Mouse (Mus musculus): ENCODE measurements around the gene Kitl.

Kitl gene

GRCm38 (mm10) chr10:100124452-100124851 is 109.0 kb downstream of the Kitl start:
- no peak for DNase-seq (ENCODE audit: low spot score)

- no peak for DNase-seq (ENCODE audit: low spot score)
These were observed 112.7 kb downstream of the Kitl start for GRCm38 (mm10) chr10:100127837-100128743.

DNA sequence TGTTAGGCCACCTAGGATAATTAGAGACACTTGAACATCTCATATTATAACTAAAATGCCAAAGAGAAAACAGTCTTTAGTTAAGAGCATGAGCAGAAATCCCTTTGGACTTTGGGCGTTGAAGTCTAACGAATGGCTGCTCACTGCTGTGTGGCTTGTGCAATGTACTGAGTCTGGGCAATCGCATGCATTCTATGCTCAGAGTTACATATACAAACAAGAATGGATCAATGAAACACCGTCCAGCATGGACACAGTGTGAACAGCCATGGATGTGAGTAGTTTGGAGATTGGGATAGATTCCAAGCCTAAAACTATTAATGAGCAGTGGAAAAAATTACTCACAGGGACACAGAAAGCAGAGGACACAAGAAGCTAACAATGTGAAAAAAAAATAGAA is 116.2 kb downstream of the Kitl start:
- DNase-seq (ENCODE audit: low spot score): no peak

DNA sequence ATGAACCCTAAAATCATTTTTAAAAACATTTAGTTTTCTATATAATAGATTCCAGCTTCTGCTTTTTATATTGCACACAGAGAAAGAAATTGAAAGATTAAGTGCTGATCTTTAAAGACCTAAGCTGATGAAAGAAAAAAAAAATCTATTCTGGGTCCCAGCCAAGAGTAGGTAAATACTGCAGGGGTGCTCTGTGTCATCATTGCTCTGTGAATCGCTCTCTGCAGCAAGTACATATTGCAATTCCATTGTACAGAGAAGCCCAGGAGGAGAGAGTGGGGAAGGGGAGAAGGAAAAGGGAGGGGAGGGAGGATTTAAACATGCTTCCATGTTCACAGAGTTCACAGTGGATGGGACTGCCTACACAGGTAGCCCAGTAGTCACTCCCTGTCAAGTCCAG is 116.9 kb downstream of the Kitl start:
- no peak for DNase-seq (ENCODE audit: low spot score)

GRCm38 (mm10) chr10:100138552-100138951 is 123.1 kb downstream of the Kitl start:
- no peak for DNase-seq (ENCODE audit: low spot score)

GRCm38 (mm10) chr10:100148123-100148522 is 132.7 kb downstream of the Kitl start:
- DNase-seq (ENCODE audit: low spot score): no peak

Data from ovary, postnatal 10 days (tissue).